Mouse (Mus musculus) bone marrow, adult 2 months (tissue): ENCODE results near the gene Trim47.

ENCODE experiments used
- CTCF ChIP-seq: fragments of 200-500 bp; IDR thresholded peaks from 2 replicates; pipeline ENCODE4 v1.5.1; 2011; ENCODE audit warnings: low read length, control low read depth; ENCODE audit not compliant: control insufficient read depth, insufficient read depth
- POLR2A ChIP-seq: fragments of 200-500 bp; IDR thresholded peaks from 2 replicates; pipeline ENCODE4 v1.6.1; 2011; ENCODE audit warnings: low read depth, mild to moderate bottlenecking, control low read depth, low read length, borderline replicate concordance; ENCODE audit not compliant: control insufficient read depth

DNA sequence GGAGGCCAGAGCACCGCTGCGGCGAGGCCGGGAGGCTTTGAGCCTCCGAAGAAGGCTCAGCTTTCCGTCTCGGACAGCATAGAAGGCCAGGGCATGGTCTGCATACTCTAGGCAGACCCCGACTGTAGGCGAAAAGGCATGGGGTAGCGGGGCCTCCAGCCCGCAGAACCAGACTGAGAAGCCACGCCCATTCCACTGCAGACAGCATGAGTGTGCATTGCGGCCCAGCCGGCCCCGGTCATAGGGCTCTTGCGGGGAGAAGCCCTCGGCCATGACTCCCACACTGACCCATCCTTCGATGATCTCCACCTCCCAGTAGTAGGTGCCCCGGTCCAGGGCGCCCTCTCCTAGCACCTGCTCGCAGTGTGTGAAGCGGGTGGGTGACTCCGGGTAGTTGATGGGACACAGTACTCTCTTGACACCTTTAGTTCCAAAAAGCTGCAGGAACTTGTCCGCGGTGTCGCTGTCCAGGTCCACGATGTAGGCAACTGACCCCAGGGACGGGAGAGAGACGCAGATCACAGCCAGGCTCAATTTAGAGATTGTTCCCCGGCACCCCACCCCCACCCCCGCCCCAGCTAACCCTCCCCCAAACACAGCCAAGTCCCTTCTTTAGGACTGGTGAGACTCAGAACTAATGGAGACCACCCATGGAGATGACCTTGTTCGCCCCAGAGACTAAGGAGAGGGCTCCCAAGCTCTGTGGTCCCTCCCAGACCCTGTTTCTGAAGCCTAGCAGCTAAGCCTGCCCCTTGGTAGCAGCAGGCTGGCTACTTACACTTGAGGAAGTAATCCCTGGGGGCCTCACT, 20.7 kb downstream of the Trim47 start:
- TF ChIP-seq CTCF: no peak
- TF ChIP-seq POLR2A: no peak
